Comparison of ENCODE assay signal across 10 mouse cellular contexts in genomic region chr10:39412826-39413620, GRCm38 (mm10). TPM values are rescaled to one million over a fixed set of nuclear protein-coding genes. Genes with fewer than 3 reads are reported as not detected.
A peak's percentile ranks its signal among the peaks of the same experiment; 100 is the strongest.
DNase-seq lines count a peak whose midpoint lies in the region; ATAC-seq and TF ChIP-seq lines count a peak whose summit lies in the region.
"Had no signal": no experiment of that assay in that cellular context is flagged by ENCODE, and none has a peak within 500 bp of the region (broad histone marks: within the 10 kb centered on the region; RNA-seq: fewer than 3 reads in every experiment).

No protein-coding gene starts in this region.

- ATAC-seq in lung, postnatal 0 days: peak; percentile 25; the same call in 1 of the 2 replicates
- no peak for ATAC-seq in liver, embryonic 16.5 days (ENCODE audit: low read depth)
- no peak for ATAC-seq in forebrain, embryonic 15.5 days (replicated peaks)

- no peak overlapping the region for H3K27ac ChIP-seq in lung, postnatal 0 days (ENCODE audit: low read length)
- H3K27ac ChIP-seq in liver, embryonic 16.5 days (ENCODE audit: low read length): no peak overlapping the region
- H3K27ac ChIP-seq in forebrain, embryonic 15.5 days (replicated peaks): no peak overlapping the region
- H3K27ac ChIP-seq: embryonic facial prominence, embryonic 15.5 days had no signal

- no peaks in the 10 kb centered on the region for H3K27me3 ChIP-seq in lung, postnatal 0 days (replicated peaks; ENCODE audit: insufficient read depth, low read length)
- H3K27me3 ChIP-seq in liver, embryonic 16.5 days (ENCODE audit: control insufficient read depth, insufficient read depth, low read depth, low read length): no peaks in the 10 kb centered on the region
- H3K27me3 ChIP-seq in forebrain, embryonic 15.5 days: no peaks in the 10 kb centered on the region
- H3K27me3 ChIP-seq: embryonic facial prominence, embryonic 15.5 days had no signal

- TF ChIP-seq CTCF in lung, postnatal 0 days (IDR thresholded peaks at IDR 0.05): no peak

- H3K9me3 ChIP-seq in lung, postnatal 0 days (ENCODE audit: low read length): no peaks in the 10 kb centered on the region
- no peaks in the 10 kb centered on the region for H3K9me3 ChIP-seq in liver, embryonic 16.5 days (replicated peaks; ENCODE audit: control insufficient read depth, low read length)
- H3K9me3 ChIP-seq in forebrain, embryonic 15.5 days: no peaks in the 10 kb centered on the region
- H3K9me3 ChIP-seq: embryonic facial prominence, embryonic 15.5 days had no signal

- H3K4me2 ChIP-seq in lung, postnatal 0 days (replicated peaks; ENCODE audit: low read depth, low read length): no peak overlapping the region
- 0 out of 2 replicates have a peak overlapping the region, but pooled peaks have one; percentile 2 for H3K4me2 ChIP-seq in liver, embryonic 16.5 days (ENCODE audit: low read depth, low read length)
- no peak overlapping the region for H3K4me2 ChIP-seq in forebrain, embryonic 15.5 days (replicated peaks)
- H3K4me2 ChIP-seq: embryonic facial prominence, embryonic 15.5 days had no signal

- peaks cover 12% of the 10 kb centered on the region; the same call in 1 of the 2 replicates for H3K4me1 ChIP-seq in lung, postnatal 0 days (ENCODE audit: insufficient read depth, low read depth, low read length)
- peaks cover 12% of the 10 kb centered on the region for H3K4me1 ChIP-seq in liver, embryonic 16.5 days (ENCODE audit: control insufficient read depth, low read depth, low read length)
- peaks cover 45% of the 10 kb centered on the region for H3K4me1 ChIP-seq in forebrain, embryonic 15.5 days

- 57% methylated on average over 18 of the region's 18 CpGs for WGBS in lung, postnatal 0 days
- 35% methylated on average over 18 of the region's 18 CpGs for WGBS in liver, embryonic 16.5 days (ENCODE audit: insufficient replicate concordance)
- WGBS in forebrain, embryonic 15.5 days: 86% methylated on average over 18 of the region's 18 CpGs

- intact Hi-C loops in heart, postnatal 25 days (cut with DNase I): no loop called here

- H3K36me3 ChIP-seq in lung, postnatal 0 days (ENCODE audit: insufficient read depth, low read length): no peaks in the 10 kb centered on the region
- H3K36me3 ChIP-seq in liver, embryonic 16.5 days (ENCODE audit: control insufficient read depth, insufficient read depth): no peaks in the 10 kb centered on the region
- no peaks in the 10 kb centered on the region for H3K36me3 ChIP-seq in forebrain, embryonic 15.5 days
- H3K36me3 ChIP-seq: embryonic facial prominence, embryonic 15.5 days had no signal

- no peak overlapping the region for H3K9ac ChIP-seq in lung, postnatal 0 days (replicated peaks; ENCODE audit: low read depth)
- no peak overlapping the region for H3K9ac ChIP-seq in liver, embryonic 16.5 days (ENCODE audit: low read depth, low read length)
- H3K9ac ChIP-seq in forebrain, embryonic 15.5 days (replicated peaks): no peak overlapping the region
- H3K9ac ChIP-seq: embryonic facial prominence, embryonic 15.5 days had no signal

- H3K4me3 ChIP-seq in lung, postnatal 0 days (ENCODE audit: low read depth, low read length): no peak overlapping the region
- no peak overlapping the region for H3K4me3 ChIP-seq in liver, embryonic 16.5 days (ENCODE audit: low read depth, low read length)
- H3K4me3 ChIP-seq in forebrain, embryonic 15.5 days: no peak overlapping the region
- H3K4me3 ChIP-seq: embryonic facial prominence, embryonic 15.5 days had no signal

- TF ChIP-seq EP300 in lung, postnatal 0 days (IDR thresholded peaks at IDR 0.05): 0 out of 2 replicates have a peak, but pooled peaks have one; percentile 44

- DNase-seq in heart, adult 11 months: peak; percentile 94
- DNase-seq in heart, postnatal 25 days (ENCODE audit: low spot score): no peak
- DNase-seq in lung, postnatal 0 days (ENCODE audit: low spot score): peak; percentile 58
- DNase-seq in lung, postnatal 10 days: no peak
- DNase-seq in spleen, postnatal 36 days (ENCODE audit: low spot score in 2 of 2): peak; percentile 63 to 66
- DNase-seq in layer of hippocampus, postnatal 14 days (ENCODE audit: low spot score in 2 of 2): no peak
- DNase-seq: gastrocnemius, postnatal 25 days had no signal

RNA-seq across cellular contexts. Expression of gene Fyn, which starts 44.4 kb away (rescaled TPM):
- 10 to 100 TPM; 29.1 to 42.5 TPM for total RNA-seq in heart, postnatal 25 days (2021)
- 21.1 and 23.0 TPM in 2 replicates for polyA plus RNA-seq in lung, postnatal 0 days (2015; fragmentation: Nextera tagmentation; extraction: Ambion mirVana)
- polyA plus RNA-seq in liver, embryonic 16.5 days (2015; fragmentation: Nextera tagmentation; extraction: Ambion mirVana): 4.5 and 5.9 TPM in 2 replicates
- 100 to 1,000 TPM; 260 to 261 TPM for total RNA-seq in layer of hippocampus, postnatal 14 days (2021)
- polyA plus RNA-seq in forebrain, embryonic 15.5 days (2015; fragmentation: Nextera tagmentation; extraction: Ambion mirVana): 75.6 and 79.3 TPM in 2 replicates

Comparison
In these comparisons a context has a peak if more than half of its experiments do, and no peak if none do; other contexts are left out.
1. DNase-seq: peak in heart, adult 11 months (single experiment), lung, postnatal 0 days (single experiment) and spleen, postnatal 36 days (2 of 2); none in heart, postnatal 25 days (single experiment), lung, postnatal 10 days (single experiment) and layer of hippocampus, postnatal 14 days (0 of 2).